Mouse (Mus musculus): ENCODE measurements around the gene Srpk2. TPM values are rescaled to one million over a fixed set of nuclear protein-coding genes. Genes with fewer than 3 reads are reported as not detected.
A peak's percentile ranks its signal among the peaks of the same experiment; 100 is the strongest.

Srpk2 gene
- polyA plus RNA-seq, 1 experiment from 2014 or later: 57.1 TPM

DNA sequence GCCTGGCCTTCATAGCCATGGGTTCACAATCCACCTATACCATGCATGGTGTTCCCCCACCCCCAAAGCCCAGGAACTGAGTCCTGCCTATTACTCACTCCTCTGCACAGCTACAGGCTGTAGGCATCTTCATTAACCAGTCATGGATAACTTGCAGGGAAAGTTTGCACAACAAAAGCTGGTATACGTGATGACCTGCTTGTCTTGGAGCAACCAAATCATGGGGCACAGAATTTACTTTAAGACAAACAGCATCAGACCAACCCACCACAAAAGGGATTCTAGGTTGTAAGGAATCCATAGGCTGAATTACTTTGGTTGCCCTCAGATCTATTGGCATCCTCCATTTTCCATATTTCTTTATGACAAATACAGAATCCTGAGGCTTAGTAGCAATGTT lies 13.0 kb upstream of the Srpk2 start:
- H3K4me3 ChIP-seq: no peak overlapping the region
- no peaks in the 10 kb centered on the region for H3K4me1 ChIP-seq
- peaks cover 58% of the 10 kb centered on the region for H3K9me3 ChIP-seq
- no peak overlapping the region for H3K27ac ChIP-seq (replicated peaks)
- H3K36me3 ChIP-seq (replicated peaks): peaks cover 71% of the 10 kb centered on the region
- DNase-seq (ENCODE audit: low spot score): no peak
- 98% methylated on average over 1 of the region's 1 CpGs for WGBS
- H3K27me3 ChIP-seq (replicated peaks; ENCODE audit: low read depth, poor library complexity, severe bottlenecking): no peaks in the 10 kb centered on the region

DNA sequence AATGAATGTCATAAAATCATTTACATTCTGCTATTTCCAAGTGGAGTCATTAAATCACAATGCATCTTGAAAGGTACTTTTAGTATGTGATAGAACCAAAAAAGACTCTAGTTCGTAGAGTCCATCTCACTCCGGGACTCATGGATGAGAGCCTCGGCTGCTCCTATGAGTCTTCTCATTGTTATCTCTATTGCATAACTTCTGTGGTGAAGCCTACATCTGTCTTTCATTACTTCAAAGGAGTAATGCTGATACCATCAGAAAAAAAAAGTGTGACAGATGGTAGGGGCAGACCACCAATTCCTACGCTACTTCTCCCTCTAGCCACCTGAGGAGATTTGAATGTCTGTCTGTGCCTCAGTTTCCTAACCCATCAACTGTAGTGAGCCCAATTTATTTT lies 986 bp downstream of the Srpk2 start:
- Histone ChIP-seq H3K4me3 (no peak overlapping the region), H3K27me3 (replicated peaks; ENCODE audit: low read depth, poor library complexity, severe bottlenecking) (no peaks in the 10 kb centered on the region), H3K4me1 (no peaks in the 10 kb centered on the region), H3K9me3 (no peaks in the 10 kb centered on the region), H3K27ac (replicated peaks) (no peak overlapping the region), H3K36me3 (replicated peaks) (no peaks in the 10 kb centered on the region)
- WGBS: 73% methylated on average over 4 of the region's 4 CpGs
- no peak for DNase-seq (ENCODE audit: low spot score)

DNA sequence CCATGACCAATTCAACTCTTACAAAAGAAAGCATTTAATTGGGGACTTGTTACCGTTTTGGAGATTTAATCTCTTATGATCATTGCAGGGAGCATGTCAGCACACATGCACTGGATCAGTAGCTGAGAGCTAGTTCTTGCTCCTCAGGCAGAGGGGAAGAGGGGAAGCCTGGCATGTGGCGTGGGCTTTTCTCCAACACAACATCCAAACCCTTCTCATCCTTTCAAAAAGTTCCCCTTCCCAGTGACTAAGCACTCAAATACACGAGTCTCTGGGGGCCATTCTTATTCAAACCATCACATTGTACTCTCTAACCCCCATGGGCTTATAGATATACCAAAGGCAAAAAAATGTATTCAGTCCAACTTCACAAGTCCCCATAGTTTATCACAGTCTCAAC lies 5.4 kb downstream of the Srpk2 start:
- H3K4me3 ChIP-seq: no peak overlapping the region
- no peak for DNase-seq (ENCODE audit: low spot score)
- no peaks in the 10 kb centered on the region for H3K27me3 ChIP-seq (replicated peaks; ENCODE audit: low read depth, poor library complexity, severe bottlenecking)
- H3K27ac ChIP-seq (replicated peaks): no peak overlapping the region
- H3K9me3 ChIP-seq: no peaks in the 10 kb centered on the region
- H3K4me1 ChIP-seq: peaks cover 12% of the 10 kb centered on the region; the same call in 1 of the 2 replicates
- 66% methylated on average over 3 of the region's 3 CpGs for WGBS
- H3K36me3 ChIP-seq (replicated peaks): no peaks in the 10 kb centered on the region

DNA sequence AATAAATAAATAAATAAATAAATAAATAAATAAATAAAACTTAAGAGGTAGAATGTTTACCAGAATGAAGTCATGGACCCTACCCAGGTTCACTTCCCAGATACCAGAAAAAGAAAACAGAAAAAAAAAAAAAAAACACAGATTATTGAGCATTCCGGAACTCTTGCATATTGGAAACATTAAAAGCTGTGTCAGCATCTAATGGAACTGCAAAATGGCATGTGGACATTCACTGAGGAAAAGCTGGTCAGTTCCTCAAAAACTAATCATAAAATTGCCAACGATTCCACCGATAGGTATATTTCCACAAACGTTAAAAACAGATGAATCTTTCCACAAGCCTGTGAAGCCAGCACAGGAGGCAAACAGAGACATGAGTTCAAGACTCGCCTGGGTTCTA lies 6.5 kb downstream of the Srpk2 start:
- WGBS: 94% methylated on average over 5 of the region's 5 CpGs
- H3K9me3 ChIP-seq: no peaks in the 10 kb centered on the region
- no peaks in the 10 kb centered on the region for H3K36me3 ChIP-seq (replicated peaks)
- DNase-seq (ENCODE audit: low spot score): no peak
- H3K27me3 ChIP-seq (replicated peaks; ENCODE audit: low read depth, poor library complexity, severe bottlenecking): no peaks in the 10 kb centered on the region
- no peak overlapping the region for H3K4me3 ChIP-seq
- H3K4me1 ChIP-seq: peaks cover 12% of the 10 kb centered on the region; the same call in 1 of the 2 replicates
- H3K27ac ChIP-seq (replicated peaks): no peak overlapping the region

DNA sequence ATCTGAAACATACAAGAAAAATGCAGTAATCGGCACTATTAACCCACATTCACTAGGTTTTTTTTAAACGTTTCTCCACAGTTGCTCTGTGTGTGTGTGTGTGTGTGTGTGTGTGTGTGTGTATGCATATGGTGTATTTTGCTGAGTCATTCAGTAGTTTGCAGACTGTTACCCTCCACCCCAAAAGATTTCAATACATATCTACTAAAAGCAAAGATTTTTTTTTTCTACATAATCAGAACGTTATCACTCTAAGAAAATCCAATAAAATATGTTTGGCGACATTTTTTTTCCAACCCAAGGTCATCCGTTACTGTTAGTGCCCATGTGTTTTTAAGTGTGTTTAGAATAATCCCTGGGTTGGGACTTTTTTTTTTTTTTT lies 7.4 kb downstream of the Srpk2 start:
- no peak overlapping the region for H3K27ac ChIP-seq (replicated peaks)
- H3K36me3 ChIP-seq (replicated peaks): no peaks in the 10 kb centered on the region
- DNase-seq (ENCODE audit: low spot score): no peak
- no peaks in the 10 kb centered on the region for H3K9me3 ChIP-seq
- WGBS: 83% methylated on average over 5 of the region's 5 CpGs
- no peak overlapping the region for H3K4me3 ChIP-seq
- no peaks in the 10 kb centered on the region for H3K27me3 ChIP-seq (replicated peaks; ENCODE audit: low read depth, poor library complexity, severe bottlenecking)
- H3K4me1 ChIP-seq: peaks cover 12% of the 10 kb centered on the region; the same call in 1 of the 2 replicates

DNA sequence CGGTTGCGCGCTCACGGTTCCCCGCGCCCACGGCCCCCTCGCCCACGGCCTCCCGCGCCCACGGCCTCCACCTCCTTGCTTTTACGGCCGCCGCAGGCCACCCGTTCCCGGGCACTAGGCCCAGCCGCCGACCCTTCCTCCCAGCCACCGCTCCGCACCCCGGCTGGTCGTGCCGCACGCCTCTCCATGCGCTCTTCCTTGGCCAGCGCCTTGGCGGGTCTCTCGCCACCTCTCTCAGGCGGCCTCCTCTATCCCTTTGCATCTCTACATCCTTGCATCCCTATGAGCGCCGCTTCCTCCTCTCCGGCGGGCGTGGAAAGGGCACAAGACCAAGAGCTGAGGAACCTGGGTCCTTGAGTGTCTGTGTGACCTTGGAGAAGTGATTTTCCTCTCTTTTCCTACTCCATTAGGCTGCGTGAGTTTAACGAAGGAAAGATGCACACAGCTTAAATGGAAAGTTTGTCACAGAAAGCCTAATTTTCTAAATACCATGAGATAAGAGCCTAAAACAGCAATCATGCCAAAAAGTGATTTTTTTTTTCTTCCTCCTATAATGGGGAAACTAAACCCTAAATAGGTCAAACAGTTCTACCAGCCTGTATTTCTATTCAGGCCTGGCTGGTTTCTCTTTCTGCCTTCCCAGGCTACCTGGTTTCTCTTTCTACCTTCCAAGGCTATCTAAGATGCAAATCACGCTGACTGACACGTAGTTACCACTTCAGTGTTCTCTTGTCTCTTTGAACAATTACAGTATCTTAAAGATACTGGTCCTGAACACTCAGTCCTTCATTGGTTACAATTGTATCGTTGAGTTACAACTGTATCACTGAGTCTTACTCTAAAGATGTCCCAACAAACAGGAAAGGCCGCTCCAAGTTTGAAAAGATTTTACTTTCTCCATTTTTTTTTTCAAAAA lies 8.0 kb downstream of the Srpk2 start:
- no peak for DNase-seq (ENCODE audit: low spot score)
- WGBS: 7% methylated on average over 41 of the region's 41 CpGs
- Histone ChIP-seq H3K9me3 (no peaks in the 10 kb centered on the region), H3K36me3 (replicated peaks) (no peaks in the 10 kb centered on the region), H3K27ac (replicated peaks) (peak overlapping the region; percentile 92), H3K4me3 (peak overlapping the region; percentile 96), H3K27me3 (replicated peaks; ENCODE audit: low read depth, poor library complexity, severe bottlenecking) (no peaks in the 10 kb centered on the region), H3K4me1 (peaks cover 12% of the 10 kb centered on the region; the same call in 1 of the 2 replicates)

DNA sequence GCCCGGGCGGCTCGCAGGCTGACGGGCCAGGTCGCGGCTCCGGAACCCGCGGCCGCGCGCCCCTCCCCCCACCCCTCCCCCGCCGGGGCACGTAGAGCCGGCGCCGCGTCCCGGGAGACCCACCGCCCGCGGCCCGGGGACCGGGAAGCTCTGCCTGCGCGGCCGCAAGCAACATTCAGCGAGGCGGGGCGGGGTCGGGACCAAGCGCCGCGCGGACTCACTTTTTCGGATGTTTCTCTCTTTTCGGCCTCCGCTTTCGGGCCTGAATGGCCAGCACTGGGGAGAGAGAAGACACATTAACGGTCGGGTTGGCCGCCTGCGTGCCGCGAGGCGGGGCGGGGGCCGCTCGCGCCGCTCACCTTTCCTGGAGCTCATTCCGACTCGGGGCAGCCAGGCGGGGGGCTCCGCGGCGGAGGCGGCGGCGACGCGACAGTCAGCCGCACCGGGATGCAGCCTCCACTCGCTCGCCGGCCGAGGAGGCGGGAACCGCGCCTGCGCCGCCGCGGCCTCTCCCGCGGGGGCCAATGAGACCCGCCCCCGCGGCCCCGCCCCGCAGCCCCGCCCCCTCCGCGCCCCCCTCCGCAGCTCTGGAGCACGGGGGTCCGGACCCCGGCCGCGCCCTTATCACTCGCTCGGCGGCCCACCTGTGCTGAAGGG lies 8.8 kb downstream of the Srpk2 start:
- peak; percentile 89 for DNase-seq (ENCODE audit: low spot score)
- peak overlapping the region; percentile 92 for H3K27ac ChIP-seq (replicated peaks)
- 0 out of 2 replicates have a peak, but pooled peaks cover under 1% of the 10 kb centered on the region for H3K36me3 ChIP-seq (replicated peaks)
- peak overlapping the region; percentile 96 for H3K4me3 ChIP-seq
- WGBS: under 1% methylated on average over 95 of the region's 95 CpGs
- no peaks in the 10 kb centered on the region for H3K27me3 ChIP-seq (replicated peaks; ENCODE audit: low read depth, poor library complexity, severe bottlenecking)
- H3K9me3 ChIP-seq: no peaks in the 10 kb centered on the region
- peaks cover 12% of the 10 kb centered on the region; the same call in 1 of the 2 replicates for H3K4me1 ChIP-seq

DNA sequence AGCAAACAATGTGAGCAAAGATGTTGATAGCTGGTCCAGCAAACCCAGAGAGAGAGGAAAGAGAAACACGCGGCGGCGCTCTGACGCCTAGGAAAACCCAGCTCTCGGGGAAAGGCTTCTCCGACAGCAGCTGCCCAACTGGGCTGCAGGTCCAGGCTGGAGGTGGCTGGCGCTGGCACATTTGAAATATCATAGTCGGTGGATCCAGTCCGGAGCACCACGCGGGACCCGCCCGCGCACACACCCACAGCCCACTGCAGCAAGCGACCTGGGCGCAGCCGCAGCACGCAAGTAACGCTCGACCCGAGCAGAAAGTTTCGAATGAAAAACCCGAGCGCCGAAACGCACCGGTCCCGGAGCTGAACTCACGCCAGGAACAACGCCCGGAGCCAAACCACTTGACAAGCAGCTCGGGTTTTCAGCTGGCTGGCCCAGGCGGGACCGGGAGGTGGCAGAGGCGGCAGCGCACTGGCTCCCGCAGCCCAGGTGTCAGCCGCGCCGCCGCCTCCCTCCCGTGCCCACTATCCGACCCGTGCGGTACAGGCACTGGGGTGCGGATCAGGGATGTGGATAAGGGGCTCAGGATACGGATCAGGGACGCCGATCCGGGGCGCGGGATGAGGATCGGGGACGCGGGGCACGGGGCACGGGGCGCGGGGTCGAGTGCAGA lies 9.5 kb downstream of the Srpk2 start:
- Histone ChIP-seq H3K36me3 (replicated peaks) (0 out of 2 replicates have a peak, but pooled peaks cover 2% of the 10 kb centered on the region), H3K27me3 (replicated peaks; ENCODE audit: low read depth, poor library complexity, severe bottlenecking) (no peaks in the 10 kb centered on the region), H3K4me3 (peak overlapping the region; percentile 96), H3K27ac (replicated peaks) (peak overlapping the region; percentile 92), H3K4me1 (peaks cover 12% of the 10 kb centered on the region; the same call in 1 of the 2 replicates), H3K9me3 (no peaks in the 10 kb centered on the region)
- WGBS: under 1% methylated on average over 61 of the region's 61 CpGs
- peak; percentile 73 for DNase-seq (ENCODE audit: low spot score)

DNA sequence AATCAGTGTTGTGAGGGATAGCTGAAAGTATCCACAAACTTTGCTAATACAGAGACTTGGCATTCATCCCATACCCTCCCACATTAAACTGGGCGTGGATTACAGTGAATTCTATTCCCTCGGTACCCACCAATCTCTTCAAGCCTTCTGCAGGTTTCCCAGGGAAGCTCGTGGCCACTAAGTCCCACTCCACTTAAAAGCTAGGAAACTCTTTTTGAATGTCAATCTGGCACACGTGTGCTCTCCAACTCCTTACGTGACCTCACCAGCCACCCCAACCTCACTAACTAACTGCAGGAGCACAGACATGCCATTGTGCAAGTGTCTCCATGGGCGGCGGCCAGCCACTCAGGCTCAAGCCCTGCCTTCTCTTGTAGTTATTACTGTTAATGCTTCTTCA lies 12.3 kb downstream of the Srpk2 start:
- no peaks in the 10 kb centered on the region for H3K27me3 ChIP-seq (replicated peaks; ENCODE audit: low read depth, poor library complexity, severe bottlenecking)
- WGBS: 47% methylated on average over 7 of the region's 7 CpGs
- no peak overlapping the region for H3K4me3 ChIP-seq
- peaks cover 12% of the 10 kb centered on the region; the same call in 1 of the 2 replicates for H3K4me1 ChIP-seq
- no peaks in the 10 kb centered on the region for H3K9me3 ChIP-seq
- H3K36me3 ChIP-seq (replicated peaks): 0 out of 2 replicates have a peak, but pooled peaks cover 6% of the 10 kb centered on the region
- DNase-seq (ENCODE audit: low spot score): peak; percentile 32
- H3K27ac ChIP-seq (replicated peaks): no peak overlapping the region

DNA sequence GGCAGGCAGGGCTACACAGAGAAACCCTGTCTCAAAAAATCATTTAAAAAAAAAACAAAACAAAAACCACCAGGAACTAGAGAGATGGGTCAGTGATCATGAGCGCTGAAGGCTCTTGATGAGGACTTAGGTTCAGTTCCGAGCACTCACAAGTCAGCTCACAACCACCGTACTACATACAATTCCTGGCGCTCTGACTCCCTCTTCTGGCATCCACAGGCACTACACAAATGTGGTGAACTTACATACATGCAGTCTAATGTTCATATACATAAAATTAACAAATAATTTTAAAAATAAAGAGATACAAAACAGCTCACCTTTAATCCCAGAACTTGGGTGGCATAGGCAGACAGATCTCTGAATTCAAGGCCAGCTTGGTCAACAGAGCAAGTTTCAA lies 13.5 kb downstream of the Srpk2 start:
- Histone ChIP-seq H3K4me3 (no peak overlapping the region), H3K4me1 (0 out of 2 replicates have a peak, but pooled peaks cover 5% of the 10 kb centered on the region), H3K27me3 (replicated peaks; ENCODE audit: low read depth, poor library complexity, severe bottlenecking) (no peaks in the 10 kb centered on the region), H3K27ac (replicated peaks) (no peak overlapping the region), H3K9me3 (no peaks in the 10 kb centered on the region), H3K36me3 (replicated peaks) (0 out of 2 replicates have a peak, but pooled peaks cover 6% of the 10 kb centered on the region)
- WGBS: 87% methylated on average over 4 of the region's 4 CpGs
- no peak for DNase-seq (ENCODE audit: low spot score)

DNA sequence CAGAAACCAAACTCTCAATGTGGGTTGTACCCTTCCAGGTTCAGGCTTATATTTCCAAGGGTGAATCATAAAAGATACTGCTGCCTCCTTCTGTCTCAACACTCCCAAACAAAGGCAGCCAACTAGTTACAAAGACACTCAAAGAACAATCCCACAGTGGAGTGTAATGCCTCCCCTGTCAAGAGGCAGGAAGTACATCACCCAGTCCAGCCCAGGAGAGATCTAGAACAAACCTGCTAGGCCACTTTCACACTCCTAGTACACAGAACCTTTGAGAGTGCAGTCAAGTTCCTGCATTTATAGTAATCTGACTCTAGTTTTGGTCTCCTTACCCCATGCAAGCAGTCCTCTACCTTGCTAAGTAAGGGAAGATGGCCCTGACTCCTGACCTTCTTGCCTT lies 18.5 kb downstream of the Srpk2 start:
- Histone ChIP-seq H3K9me3 (no peaks in the 10 kb centered on the region), H3K4me3 (no peak overlapping the region), H3K4me1 (no peaks in the 10 kb centered on the region), H3K27ac (replicated peaks) (no peak overlapping the region), H3K27me3 (replicated peaks; ENCODE audit: low read depth, poor library complexity, severe bottlenecking) (no peaks in the 10 kb centered on the region), H3K36me3 (replicated peaks) (0 out of 2 replicates have a peak, but pooled peaks cover 6% of the 10 kb centered on the region)
- no peak for DNase-seq (ENCODE audit: low spot score)

DNA sequence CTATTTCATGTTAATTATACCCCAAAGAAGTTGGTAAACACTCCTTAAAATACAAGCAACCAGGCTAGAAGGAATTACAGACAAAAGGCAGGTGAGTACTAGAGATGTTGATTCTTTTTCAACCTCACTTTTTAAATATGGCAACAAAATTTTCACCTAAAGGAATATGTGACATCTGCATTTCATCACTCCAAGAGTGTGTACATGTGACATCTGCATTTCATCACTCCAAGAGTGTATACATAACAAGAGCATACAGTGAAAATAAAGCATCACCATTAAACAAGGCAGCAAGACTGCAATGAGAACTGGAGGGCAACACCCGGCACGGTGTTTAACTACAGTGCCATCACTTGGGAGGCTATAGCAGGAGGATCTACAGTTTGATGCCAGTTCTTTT lies 23.2 kb downstream of the Srpk2 start:
- Histone ChIP-seq H3K4me3 (no peak overlapping the region), H3K27ac (replicated peaks) (no peak overlapping the region), H3K36me3 (replicated peaks) (no peaks in the 10 kb centered on the region), H3K27me3 (replicated peaks; ENCODE audit: low read depth, poor library complexity, severe bottlenecking) (no peaks in the 10 kb centered on the region), H3K9me3 (no peaks in the 10 kb centered on the region), H3K4me1 (no peaks in the 10 kb centered on the region)
- 90% methylated on average over 2 of the region's 2 CpGs for WGBS
- DNase-seq (ENCODE audit: low spot score): no peak

Measured in embryonic facial prominence, embryonic 10.5 days (tissue).